Mouse (Mus musculus) liver, embryonic 11.5 days (tissue): ENCODE measurements around the gene Adrm1. TPM values are rescaled to one million over a fixed set of nuclear protein-coding genes. Genes with fewer than 3 reads are reported as not detected.

ENCODE experiments used
- ATAC-seq: fragments of 200-750 bp; cut with Nextera tagmentation; replicated peaks from 2 replicates; pipeline ENCODE4 v1.8.0; 2017; ENCODE audit warnings: moderate number of reproducible peaks, mild to moderate bottlenecking, moderate TSS enrichment, moderate library complexity; ENCODE audit not compliant: low FRiP score
- DNase-seq: peaks from one replicate; pipeline ENCODE4 v3.0.0-alpha.2; 2017; ENCODE audit warnings: low spot score
- H3K27ac ChIP-seq: fragments of 300-500 bp; sonication (generic); 2 replicates; pipeline ENCODE4 v1.5.1; 2014; ENCODE audit warnings: mild to moderate bottlenecking, low read depth, low read length, control low read depth
- H3K27me3 ChIP-seq: fragments of 300-500 bp; sonication (generic); replicated peaks from 2 replicates; pipeline ENCODE4 v1.6.1; 2014; ENCODE audit warnings: low read length, mixed read lengths; ENCODE audit not compliant: control insufficient read depth, insufficient read depth
- H3K36me3 ChIP-seq: fragments of 300-500 bp; sonication (generic); 2 replicates; pipeline ENCODE4 v1.6.1; 2014; ENCODE audit warnings: mild to moderate bottlenecking, low read length, moderate library complexity, mixed read lengths; ENCODE audit not compliant: control insufficient read depth, insufficient read depth
- H3K4me1 ChIP-seq: fragments of 300-500 bp; sonication (generic); replicated peaks from 2 replicates; pipeline ENCODE4 v1.6.1; 2014; ENCODE audit warnings: low read length, mixed read lengths; ENCODE audit not compliant: control insufficient read depth, insufficient read depth
- H3K4me2 ChIP-seq: fragments of 300-500 bp; sonication (generic); 2 replicates; pipeline ENCODE4 v1.6.1; 2014; ENCODE audit warnings: mild to moderate bottlenecking, control low read depth, moderate library complexity
- H3K4me3 ChIP-seq: fragments of 300-500 bp; sonication (generic); 2 replicates; pipeline ENCODE4 v1.5.1; 2014; ENCODE audit warnings: low read depth, low read length, control low read depth
- H3K9ac ChIP-seq: fragments of 300-500 bp; sonication (generic); 2 replicates; pipeline ENCODE4 v1.6.1; 2014; ENCODE audit warnings: low read depth, low read length, control low read depth
- H3K9me3 ChIP-seq: fragments of 300-500 bp; sonication (generic); 2 replicates; pipeline ENCODE4 v1.6.1; 2016; ENCODE audit warnings: low read length, inconsistent platforms, mixed read lengths; ENCODE audit not compliant: control insufficient read depth
- WGBS: fragments of 180-500 bp; shearing (Covaris S2); extraction: QIAGEN DNeasy Blood & Tissue Kit; methylation state at CpG from one replicate; pipeline ENCODE4 v1.1.7; 2014; 5-methylcytosine and 5-hydroxymethylcytosine counted together
- microRNA-seq: library from miRNA; unstranded; fragments of <30 nt; microRNA quantifications from one replicate; pipeline ENCODE4, GENCODE M21; 2017; ENCODE audit warnings: borderline number of aligned reads
- polyA plus RNA-seq: library from polyadenylated mRNA; unstranded; fragments of >200 nt; fragmentation: Nextera tagmentation; extraction: Ambion mirVana; gene quantifications from 2 replicates; pipeline ENCODE4 v1.2.1, GENCODE M21; 2014

The Adrm1 gene
- polyA plus RNA-seq, 1 experiment from 2014 or later = 217 TPM

DNA sequence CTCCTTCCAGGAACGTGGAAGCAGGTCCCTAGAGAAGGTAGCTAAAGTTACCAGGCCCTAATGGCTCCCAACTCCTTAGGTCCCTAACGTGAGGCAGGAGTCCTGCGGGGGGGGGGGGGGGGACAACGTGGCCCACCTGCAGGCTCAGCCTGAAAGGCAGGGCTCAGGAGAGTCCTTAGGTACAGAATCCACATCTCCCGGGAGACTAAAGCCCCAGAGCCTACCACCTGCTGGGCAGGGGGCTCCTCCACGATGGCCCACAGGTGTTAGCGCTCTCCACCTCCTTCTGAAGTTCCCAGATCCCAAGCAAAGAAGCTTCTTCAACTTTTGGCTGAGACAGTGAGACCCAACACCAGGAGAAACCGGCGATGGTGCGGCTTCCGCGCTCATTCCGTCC, 53.4 kb downstream of the Adrm1 start:
- no peaks in the 10 kb centered on the region for H3K9me3 ChIP-seq
- no peak overlapping the region; the same call in 1 of the 2 replicates for H3K27ac ChIP-seq
- WGBS = 5% methylated on average over 12 of the region's 13 CpGs
- peak overlapping the region; percentile 50; the same call in 1 of the 2 replicates for H3K9ac ChIP-seq
- peak overlapping the region; percentile 97 for H3K4me2 ChIP-seq
- DNase-seq (no peak), ATAC-seq (no peak)
- peaks cover 18% of the 10 kb centered on the region for H3K4me1 ChIP-seq
- peak overlapping the region; percentile 64 for H3K4me3 ChIP-seq
- H3K36me3 ChIP-seq = no peaks in the 10 kb centered on the region
- H3K27me3 ChIP-seq = peaks cover 47% of the 10 kb centered on the region

DNA sequence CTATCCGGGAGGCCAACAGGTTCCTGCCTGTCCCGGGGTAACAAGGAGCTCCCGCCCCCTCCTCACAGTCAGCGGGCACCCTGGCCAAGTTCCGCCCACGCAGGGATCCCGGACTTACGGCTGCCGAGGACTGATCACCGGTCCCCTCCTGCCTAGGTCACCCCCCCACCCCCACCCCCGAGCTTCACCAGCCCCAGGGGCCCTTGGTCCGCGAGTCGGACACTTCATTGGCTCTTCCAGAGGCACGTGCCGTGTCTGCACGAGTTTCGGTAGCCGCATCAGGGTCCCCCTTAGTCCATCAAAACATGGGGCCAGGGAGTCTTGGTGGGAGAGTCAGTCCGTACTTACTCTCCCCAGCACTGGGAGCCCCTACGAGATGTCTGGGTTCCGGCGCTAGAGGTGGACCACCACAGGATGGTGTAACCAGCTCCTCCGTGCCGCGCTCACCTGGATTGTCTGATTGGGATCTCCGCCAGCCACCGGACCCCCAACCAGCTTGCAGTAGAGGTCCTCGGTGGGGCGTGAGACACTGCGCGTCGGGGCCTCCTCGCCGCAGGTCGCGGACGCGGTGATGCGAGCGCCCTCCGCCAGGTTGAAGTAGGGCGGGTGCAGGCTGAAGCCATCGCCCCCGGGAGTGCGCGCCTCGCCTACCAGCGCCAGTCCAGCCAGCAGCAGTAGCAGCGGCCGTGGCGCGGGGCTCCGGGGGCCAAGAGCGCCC, 53.9 kb downstream of the Adrm1 start:
- DNase-seq = peak; percentile 58
- H3K27ac ChIP-seq = peak overlapping the region; percentile 32; the same call in 1 of the 2 replicates

More for the DNA sequence above, 53.9 kb downstream of the Adrm1 start:
- Histone ChIP-seq H3K4me1 (peaks cover 18% of the 10 kb centered on the region), H3K9me3 (no peaks in the 10 kb centered on the region), H3K4me3 (peak overlapping the region; percentile 64), H3K9ac (peak overlapping the region; percentile 50; the same call in 1 of the 2 replicates), H3K4me2 (peak overlapping the region; percentile 97), H3K27me3 (peaks cover 44% of the 10 kb centered on the region), H3K36me3 (no peaks in the 10 kb centered on the region)
- under 1% methylated on average over 53 of the region's 55 CpGs for WGBS
- peak; percentile 28 for ATAC-seq

Small RNA genes within 50 kb of the gene (microRNA-seq; reads per million reads assigned to microRNA genes)
- gene Mir7005 = not detected

Other genes starting within 250 kb of the Adrm1 start
- gene Taf4, start 194.8 kb upstream of the Adrm1 start, polyA plus RNA-seq = 4.2 and 4.9 TPM in 2 replicates
- gene Lsm14b, start 146.5 kb upstream of the Adrm1 start, polyA plus RNA-seq = 2.7 and 3.0 TPM in 2 replicates
- gene Psma7, start 129.1 kb upstream of the Adrm1 start, polyA plus RNA-seq = 710 and 721 TPM in 2 replicates
- gene Ss18l1, start 129.0 kb upstream of the Adrm1 start, polyA plus RNA-seq = 2.6 and 2.7 TPM in 2 replicates
- 23.1 and 28.2 TPM in 2 replicates for gene Mtg2, start 100.9 kb upstream of the Adrm1 start, polyA plus RNA-seq
- gene Hrh3, start 67.0 kb upstream of the Adrm1 start, polyA plus RNA-seq = not detected in 2 replicates
- 19.2 and 20.4 TPM in 2 replicates for gene Osbpl2, start 52.2 kb upstream of the Adrm1 start, polyA plus RNA-seq
- 10.7 and 15.5 TPM in 2 replicates for gene Lama5, start 54.4 kb downstream of the Adrm1 start, polyA plus RNA-seq
- gene Rps21, start 85.9 kb downstream of the Adrm1 start, polyA plus RNA-seq = 736 and 852 TPM in 2 replicates
- 9.4 and 9.6 TPM in 2 replicates for gene Cables2, start 102.0 kb downstream of the Adrm1 start, polyA plus RNA-seq
- 0.10 and 0.16 TPM in 2 replicates for gene Rbbp8nl, start 118.4 kb downstream of the Adrm1 start, polyA plus RNA-seq
- 7.6 and 7.7 TPM in 2 replicates for gene Gata5, start 163.2 kb downstream of the Adrm1 start, polyA plus RNA-seq